Mouse (Mus musculus): ENCODE measurements at regions not wholly inside any gene's neighbourhood (a gene's known extent, or its start where the extent isn't known, plus 50 kb on each side); places are given as distances from the start of the nearest gene placed in this dataset.

GRCm38 (mm10) chr6:139027696-139028095, 369.4 kb upstream of the Igbp1b start:
- DNase-seq (ENCODE audit: low read depth, low spot score): no peak

GRCm38 (mm10) chr6:139014526-139014925, 356.2 kb upstream of the Igbp1b start:
- no peak for DNase-seq (ENCODE audit: low read depth, low spot score)

- no peak for DNase-seq (ENCODE audit: low read depth, low spot score)
Measured at GRCm38 (mm10) chr6:139010501-139010900, 352.2 kb upstream of the Igbp1b start.

Data from CD4-positive, CD25-positive, alpha-beta regulatory T cell, adult 2 months (primary cell).